Mouse (Mus musculus) NIH3T3 (cell line): ENCODE data around the gene Knl1.
"Not testable (repeated sequence)": the region's sequence is repeated elsewhere in the genome, so short reads cannot be mapped to it uniquely, and the experiment has no call there.

Experiments used
- DNase-seq: peaks from one replicate; pipeline ENCODE4 v3.0.0-alpha.2; 2012; ENCODE audit warnings: low read depth

The Knl1 gene

GRCm38 (mm10) chr2:119046649-119047611, at the start of gene Knl1:
Gene Knl1, plus strand, starts transcription at chr2:119047119.
- peak; percentile 96 for DNase-seq

GRCm38 (mm10) chr2:118998115-118998866, 48.6 kb upstream of the Knl1 start:
- DNase-seq = no peak

GRCm38 (mm10) chr2:118999025-118999639, 47.8 kb upstream of the Knl1 start:
- no peak for DNase-seq

- no peak for DNase-seq
Measured at GRCm38 (mm10) chr2:119006886-119007285, 40.0 kb upstream of the Knl1 start.

GRCm38 (mm10) chr2:119009376-119009775, 37.5 kb upstream of the Knl1 start:
- peak; percentile 71 for DNase-seq

- no peak for DNase-seq
Measured at GRCm38 (mm10) chr2:119014989-119015388, 31.9 kb upstream of the Knl1 start.

- DNase-seq = no peak
Measured at GRCm38 (mm10) chr2:119015604-119016180, 31.2 kb upstream of the Knl1 start.

GRCm38 (mm10) chr2:119016312-119016711, 30.6 kb upstream of the Knl1 start:
- DNase-seq = not testable (repeated sequence)

- peak; percentile 11 for DNase-seq
Measured at GRCm38 (mm10) chr2:119017647-119018046, 29.3 kb upstream of the Knl1 start.

- no peak for DNase-seq
Measured at GRCm38 (mm10) chr2:119018391-119019122, 28.4 kb upstream of the Knl1 start.

- no peak for DNase-seq
Measured at GRCm38 (mm10) chr2:119019131-119019530, 27.8 kb upstream of the Knl1 start.

GRCm38 (mm10) chr2:119019538-119019937, 27.4 kb upstream of the Knl1 start:
- no peak for DNase-seq

- DNase-seq = peak; percentile 24
Measured at GRCm38 (mm10) chr2:119023154-119023660, 23.7 kb upstream of the Knl1 start.

- DNase-seq = peak; percentile 31
Measured at GRCm38 (mm10) chr2:119024536-119025238, 22.2 kb upstream of the Knl1 start.

GRCm38 (mm10) chr2:119025239-119025616, 21.7 kb upstream of the Knl1 start:
- no peak for DNase-seq

GRCm38 (mm10) chr2:119026951-119027350, 20.0 kb upstream of the Knl1 start:
- no peak for DNase-seq

GRCm38 (mm10) chr2:119028941-119029551, 17.9 kb upstream of the Knl1 start, which contains the start of gene Ccdc32:
Gene Ccdc32, minus strand, starts transcription at chr2:119029393.
- peak; percentile 95 for DNase-seq

- DNase-seq = peak; percentile 86
Measured at GRCm38 (mm10) chr2:119032191-119032590, 14.7 kb upstream of the Knl1 start.

GRCm38 (mm10) chr2:119034656-119035396, 12.1 kb upstream of the Knl1 start, which contains the start of gene Rpusd2:
Gene Rpusd2, plus strand, starts transcription at chr2:119034790.
- peak; percentile 96 for DNase-seq
